Mouse (Mus musculus) lung, embryonic 16.5 days (tissue): Measurements from ENCODE around the gene Gsta4. TPM values are rescaled to one million over a fixed set of nuclear protein-coding genes. Genes with fewer than 3 reads are reported as not detected.
"Not testable (repeated sequence)": the region's sequence is repeated elsewhere in the genome, so short reads cannot be mapped to it uniquely, and the experiment has no call there.

Source experiments
- ATAC-seq: fragments of 200-750 bp; cut with Nextera tagmentation; 2 replicates; pipeline ENCODE4 v1.8.0; 2017; ENCODE audit warnings: low read depth, mild to moderate bottlenecking, moderate library complexity
- H3K27ac ChIP-seq: fragments of 300-500 bp; sonication (generic); 2 replicates; pipeline ENCODE4 v1.5.1; 2014; ENCODE audit warnings: mild to moderate bottlenecking, control low read depth, low read length
- H3K27me3 ChIP-seq: fragments of 300-500 bp; sonication (generic); 2 replicates; pipeline ENCODE4 v1.6.1; 2014; ENCODE audit warnings: low read depth, low read length, mixed read lengths; ENCODE audit not compliant: control insufficient read depth, insufficient read depth
- H3K36me3 ChIP-seq: fragments of 300-500 bp; sonication (generic); 2 replicates; pipeline ENCODE4 v1.6.1; 2014; ENCODE audit warnings: low read length; ENCODE audit not compliant: control insufficient read depth, insufficient read depth
- H3K4me1 ChIP-seq: fragments of 300-500 bp; sonication (generic); replicated peaks from 2 replicates; pipeline ENCODE4 v1.6.1; 2014; ENCODE audit warnings: low read length, mixed read lengths; ENCODE audit not compliant: control insufficient read depth, insufficient read depth
- H3K4me2 ChIP-seq: fragments of 300-500 bp; sonication (generic); 2 replicates; pipeline ENCODE4 v1.6.1; 2014; ENCODE audit warnings: low read depth, low read length, control low read depth
- H3K4me3 ChIP-seq: fragments of 300-500 bp; sonication (generic); 2 replicates; pipeline ENCODE4 v1.5.1; 2014; ENCODE audit warnings: mild to moderate bottlenecking, low read length, control low read depth
- H3K9ac ChIP-seq: fragments of 300-500 bp; sonication (generic); 2 replicates; pipeline ENCODE4 v1.6.1; 2014; ENCODE audit warnings: low read length, control low read depth
- H3K9me3 ChIP-seq: fragments of 300-500 bp; sonication (generic); 2 replicates; pipeline ENCODE4 v1.6.1; 2016; ENCODE audit warnings: low read length; ENCODE audit not compliant: control insufficient read depth
- WGBS: fragments of 180-500 bp; shearing (Covaris S2); extraction: QIAGEN DNeasy Blood & Tissue Kit; methylation state at CpG from one replicate; pipeline ENCODE4 v1.1.7; 2014; 5-methylcytosine and 5-hydroxymethylcytosine counted together
- polyA plus RNA-seq: library from polyadenylated mRNA; unstranded; fragments of >200 nt; fragmentation: Nextera tagmentation; extraction: Ambion mirVana; gene quantifications from 2 replicates; pipeline ENCODE4 v1.2.1, GENCODE M21; 2015

The Gsta4 gene
- polyA plus RNA-seq, 1 experiment from 2014 or later: 87.5 TPM

DNA sequence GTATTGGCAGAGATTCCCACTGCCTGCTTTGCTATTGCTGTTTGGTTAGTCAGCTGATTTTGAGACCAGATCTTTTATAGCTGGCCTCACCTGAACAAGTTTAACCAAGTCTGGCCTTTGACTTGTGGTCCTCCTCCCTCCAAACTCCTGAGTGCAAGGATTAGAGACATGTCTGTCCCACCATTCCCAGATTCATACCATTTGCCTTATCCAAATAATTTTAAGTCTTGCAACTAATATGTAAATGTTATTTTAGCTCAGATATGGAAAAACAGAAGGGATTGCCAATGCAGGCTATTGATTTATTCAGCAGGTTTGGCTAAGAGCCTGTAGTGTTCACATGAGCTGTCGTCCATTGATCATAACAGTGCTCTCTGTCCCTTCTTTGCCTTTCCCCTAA lies 25.4 kb upstream of the Gsta4 start:
- no peak overlapping the region for H3K27ac ChIP-seq
- H3K9ac ChIP-seq: no peak overlapping the region
- H3K4me1 ChIP-seq: no peaks in the 10 kb centered on the region
- no peak for ATAC-seq
- no peaks in the 10 kb centered on the region for H3K9me3 ChIP-seq
- no peak overlapping the region for H3K4me2 ChIP-seq
- WGBS: 85% methylated on average over 1 of the region's 1 CpGs
- H3K27me3 ChIP-seq: no peaks in the 10 kb centered on the region
- no peak overlapping the region for H3K4me3 ChIP-seq
- peaks cover 27% of the 10 kb centered on the region for H3K36me3 ChIP-seq

DNA sequence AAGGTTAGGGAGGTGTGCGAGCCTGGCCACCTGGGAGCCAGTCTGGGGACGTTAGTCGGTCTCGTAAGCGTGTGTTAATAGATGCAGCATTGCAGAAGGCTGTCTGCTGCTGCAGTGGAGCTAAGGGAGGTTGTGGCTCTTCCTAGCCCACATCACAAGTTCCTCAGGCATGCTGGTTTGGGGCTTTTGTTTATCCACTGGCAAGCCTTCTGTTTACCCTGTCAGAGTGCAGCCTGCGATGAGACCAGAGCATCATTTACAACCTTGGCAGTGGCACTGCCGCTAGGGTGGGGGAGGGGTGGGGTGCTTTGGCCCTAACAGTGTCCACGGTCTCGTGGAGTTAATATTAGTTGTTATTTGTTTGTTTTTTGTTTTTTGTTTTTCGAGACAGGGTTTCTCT lies 19.3 kb upstream of the Gsta4 start:
- no peak overlapping the region for H3K9ac ChIP-seq
- 62% methylated on average over 10 of the region's 10 CpGs for WGBS
- no peak overlapping the region for H3K4me2 ChIP-seq
- no peak for ATAC-seq
- H3K36me3 ChIP-seq: peaks cover 34% of the 10 kb centered on the region
- no peaks in the 10 kb centered on the region for H3K4me1 ChIP-seq
- H3K27ac ChIP-seq: no peak overlapping the region
- no peaks in the 10 kb centered on the region for H3K27me3 ChIP-seq
- H3K4me3 ChIP-seq: no peak overlapping the region
- H3K9me3 ChIP-seq: no peaks in the 10 kb centered on the region

DNA sequence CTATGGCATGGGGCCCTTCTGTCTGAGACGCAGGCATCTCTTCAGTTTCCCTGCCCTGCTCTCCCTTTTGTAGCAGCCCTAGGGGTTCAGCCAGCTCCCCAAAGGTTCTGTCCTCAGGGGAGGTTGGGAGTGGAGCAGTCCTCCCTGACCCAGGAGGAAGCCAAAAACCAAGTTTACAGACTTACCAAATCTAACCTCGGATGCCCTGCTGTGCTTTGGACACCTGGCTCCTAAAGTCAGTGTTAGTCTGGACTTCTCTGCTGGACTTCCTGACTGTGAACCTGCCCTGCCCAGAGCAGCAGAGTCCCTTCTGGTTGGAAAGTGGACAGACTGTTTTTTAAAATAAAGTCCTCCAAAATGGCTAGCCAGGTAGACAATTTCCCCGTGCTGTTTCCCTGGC lies 17.8 kb upstream of the Gsta4 start:
- no peak overlapping the region for H3K9ac ChIP-seq
- H3K27me3 ChIP-seq: no peaks in the 10 kb centered on the region
- H3K36me3 ChIP-seq: peaks cover 36% of the 10 kb centered on the region
- H3K4me1 ChIP-seq: no peaks in the 10 kb centered on the region
- H3K9me3 ChIP-seq: no peaks in the 10 kb centered on the region
- WGBS: 87% methylated on average over 3 of the region's 3 CpGs
- ATAC-seq: no peak
- H3K4me2 ChIP-seq: no peak overlapping the region
- no peak overlapping the region for H3K27ac ChIP-seq
- no peak overlapping the region for H3K4me3 ChIP-seq

DNA sequence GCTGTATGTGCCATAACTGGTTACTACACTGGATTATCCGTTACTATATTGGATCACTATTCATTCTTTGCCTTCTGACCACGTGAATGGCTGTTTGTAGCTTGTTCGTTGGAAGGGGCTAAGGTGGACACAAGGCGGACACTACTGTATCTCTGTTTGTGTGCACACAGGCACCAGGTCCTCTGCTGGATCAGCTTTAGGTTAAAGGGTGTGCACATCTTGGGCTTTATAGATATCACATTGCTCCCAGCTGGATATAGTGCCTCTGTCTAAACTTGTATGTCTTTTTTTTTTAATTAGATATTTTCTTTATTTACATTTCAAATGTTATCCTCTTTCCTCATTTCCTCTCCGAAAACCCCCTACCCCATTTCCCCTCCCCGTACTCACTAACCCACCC lies 17.1 kb upstream of the Gsta4 start:
- Histone ChIP-seq H3K36me3 (peaks cover 34% of the 10 kb centered on the region), H3K4me1 (no peaks in the 10 kb centered on the region), H3K4me2 (no peak overlapping the region), H3K9me3 (no peaks in the 10 kb centered on the region), H3K4me3 (no peak overlapping the region), H3K9ac (no peak overlapping the region), H3K27me3 (no peaks in the 10 kb centered on the region), H3K27ac (no peak overlapping the region)
- ATAC-seq: no peak
- 87% methylated on average over 6 of the region's 6 CpGs for WGBS

DNA sequence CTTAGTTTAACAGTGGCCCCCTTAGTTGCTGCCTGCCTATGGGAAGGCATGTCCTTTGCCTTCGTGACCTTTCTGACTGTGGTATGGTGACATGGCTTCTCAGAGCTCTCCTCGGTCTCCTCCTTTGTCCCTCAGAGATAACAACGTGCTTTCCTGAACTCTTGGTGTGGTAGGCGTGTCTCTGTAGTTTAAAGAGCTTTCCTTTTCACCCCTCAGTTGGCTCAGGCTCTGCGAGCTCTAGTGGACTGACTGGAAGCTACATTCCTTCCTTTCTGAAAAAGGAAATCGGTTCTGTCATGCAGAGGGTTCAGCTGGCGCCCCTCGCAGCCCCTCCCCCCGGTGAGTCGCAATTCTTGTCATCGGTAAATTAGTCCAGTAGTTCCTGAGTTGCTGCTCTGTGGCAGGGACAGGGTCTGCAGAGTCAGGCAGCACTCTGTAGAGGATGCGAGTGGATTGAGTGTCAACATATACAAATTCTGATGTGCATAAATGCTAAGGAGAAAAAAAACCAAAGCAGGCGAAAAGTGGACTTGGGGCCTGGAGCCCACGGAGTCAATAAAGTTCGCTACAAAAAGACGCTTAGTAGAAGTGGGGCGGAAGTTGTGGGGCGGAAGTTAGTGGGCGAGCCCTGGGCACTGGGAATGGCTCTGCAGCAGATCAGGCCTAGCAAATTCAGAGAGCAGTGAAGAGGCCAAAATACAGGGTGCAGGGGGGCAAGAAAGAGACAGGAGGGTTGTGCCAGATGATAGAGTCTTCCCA lies 15.7 kb upstream of the Gsta4 start:
- Histone ChIP-seq H3K9me3 (no peaks in the 10 kb centered on the region), H3K27me3 (no peaks in the 10 kb centered on the region), H3K9ac (no peak overlapping the region), H3K4me3 (no peak overlapping the region), H3K4me2 (no peak overlapping the region), H3K27ac (no peak overlapping the region), H3K4me1 (no peaks in the 10 kb centered on the region), H3K36me3 (peaks cover 21% of the 10 kb centered on the region)
- 74% methylated on average over 19 of the region's 19 CpGs for WGBS
- ATAC-seq: no peak

DNA sequence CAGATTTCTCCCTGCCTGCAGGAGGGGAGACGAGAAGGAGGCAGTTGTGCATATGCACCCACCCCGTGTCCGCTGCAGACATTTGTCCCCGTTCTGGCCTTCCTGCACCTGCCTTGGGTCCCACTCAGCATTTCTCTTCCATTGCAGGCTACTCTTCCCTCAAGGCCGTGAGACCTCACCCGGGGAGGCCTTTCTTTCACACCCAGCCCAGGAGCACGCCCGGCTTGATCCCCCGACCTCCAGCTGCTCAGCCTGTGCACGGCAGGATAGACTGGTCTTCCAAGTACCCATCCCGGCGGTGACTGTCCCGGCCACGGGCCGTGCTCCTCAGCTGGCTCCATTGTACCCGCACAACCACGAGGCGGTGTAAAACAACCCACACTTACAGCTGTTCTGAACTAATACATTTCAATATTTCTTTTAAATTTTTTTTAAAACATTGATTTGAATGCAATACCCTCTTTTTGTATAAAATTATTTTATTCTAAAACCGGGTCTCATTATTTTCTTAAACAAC lies 15.1 kb upstream of the Gsta4 start:
- Histone ChIP-seq H3K9me3 (no peaks in the 10 kb centered on the region), H3K27ac (no peak overlapping the region), H3K4me3 (no peak overlapping the region), H3K4me1 (no peaks in the 10 kb centered on the region), H3K4me2 (no peak overlapping the region), H3K9ac (no peak overlapping the region), H3K27me3 (no peaks in the 10 kb centered on the region), H3K36me3 (peaks cover 17% of the 10 kb centered on the region)
- WGBS: 86% methylated on average over 19 of the region's 19 CpGs
- no peak for ATAC-seq

DNA sequence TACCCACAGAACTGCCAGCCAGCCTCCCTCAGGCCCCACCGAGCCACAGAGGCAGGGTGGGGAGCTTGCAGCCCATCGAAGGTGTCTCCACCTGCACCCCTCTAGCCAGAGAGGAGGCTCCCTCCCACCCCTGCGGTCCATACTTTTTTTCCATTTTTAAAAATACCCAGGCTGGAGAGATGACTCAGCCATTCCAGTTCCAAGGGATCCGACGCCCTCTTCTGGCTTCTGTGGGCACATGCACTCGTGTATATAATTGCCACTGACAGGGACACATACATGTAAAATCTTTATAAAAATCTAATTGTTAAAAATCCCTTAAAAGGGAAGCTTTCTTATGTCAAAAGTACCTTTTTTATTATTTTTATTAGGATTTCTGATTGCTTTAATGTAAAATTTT lies 13.7 kb upstream of the Gsta4 start:
- Histone ChIP-seq H3K4me2 (no peak overlapping the region), H3K36me3 (peaks cover 16% of the 10 kb centered on the region), H3K9me3 (no peaks in the 10 kb centered on the region), H3K4me1 (no peaks in the 10 kb centered on the region), H3K9ac (no peak overlapping the region), H3K27ac (no peak overlapping the region), H3K27me3 (no peaks in the 10 kb centered on the region), H3K4me3 (no peak overlapping the region)
- no peak for ATAC-seq
- WGBS: 92% methylated on average over 6 of the region's 6 CpGs

DNA sequence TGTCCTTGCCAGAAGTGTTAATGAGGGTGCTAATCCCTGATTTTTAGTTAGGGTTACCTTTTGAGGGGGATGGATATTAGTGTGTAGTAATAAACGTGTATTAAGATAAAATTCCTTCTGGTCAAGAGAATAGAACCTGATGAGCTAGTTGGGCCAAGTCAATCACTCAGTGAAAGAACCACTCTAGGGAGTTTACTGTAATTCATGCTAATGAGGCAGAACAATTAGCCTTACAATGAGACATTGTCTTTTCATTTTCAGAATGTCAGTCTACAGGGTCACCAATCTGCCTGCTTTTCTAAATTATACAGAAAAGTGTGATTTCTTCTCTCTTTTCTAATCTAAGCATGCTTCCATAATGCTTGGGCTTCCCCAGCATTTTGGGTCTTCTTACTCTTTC lies 8.6 kb upstream of the Gsta4 start:
- WGBS: 52% methylated on average over 1 of the region's 1 CpGs
- no peak for ATAC-seq
- Histone ChIP-seq H3K9ac (no peak overlapping the region), H3K27ac (no peak overlapping the region), H3K27me3 (no peaks in the 10 kb centered on the region), H3K4me3 (no peak overlapping the region), H3K4me2 (no peak overlapping the region), H3K36me3 (peaks cover 4% of the 10 kb centered on the region; the same call in 1 of the 2 replicates), H3K9me3 (no peaks in the 10 kb centered on the region), H3K4me1 (peaks cover 8% of the 10 kb centered on the region)

DNA sequence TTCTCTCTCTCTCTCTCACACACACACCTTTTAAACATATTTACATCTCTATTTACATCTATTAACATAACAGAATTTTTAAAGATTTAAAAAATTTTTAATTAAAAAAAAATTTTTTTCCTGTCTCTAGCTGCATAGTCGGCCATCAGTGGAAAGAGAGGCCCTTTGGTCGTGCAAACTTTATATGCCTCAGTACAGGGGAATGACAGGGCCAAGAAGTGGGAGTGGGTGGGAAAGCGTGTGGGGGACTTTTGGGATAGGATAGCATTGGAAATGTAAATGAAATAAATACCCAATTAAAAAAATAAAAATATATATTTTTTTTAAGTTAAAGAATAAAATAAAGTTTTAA lies 7.7 kb upstream of the Gsta4 start:
- H3K9me3 ChIP-seq, H3K27me3 ChIP-seq, H3K4me3 ChIP-seq, ATAC-seq, H3K9ac ChIP-seq, H3K4me1 ChIP-seq, H3K36me3 ChIP-seq, H3K27ac ChIP-seq: not testable (repeated sequence)
- 0 out of 2 replicates have a peak overlapping the region, but pooled peaks have one; percentile 28 for H3K4me2 ChIP-seq
- 25% methylated on average over 3 of the region's 3 CpGs for WGBS
